Comparison of ENCODE assay signal across 8 mouse cellular contexts in genomic region chr4:8432393-8432792, GRCm38 (mm10).
DNase-seq lines count a peak whose midpoint lies in the region; ATAC-seq and TF ChIP-seq lines count a peak whose summit lies in the region.

No protein-coding gene starts in this region.

- no peak overlapping the region for H3K4me3 ChIP-seq in heart, postnatal 0 days (ENCODE audit: low read depth, low read length)
- no peak overlapping the region for H3K4me3 ChIP-seq in heart, embryonic 11.5 days (ENCODE audit: low read depth, low read length)
- H3K4me3 ChIP-seq in thymus, adult 2 months (ENCODE audit: control insufficient read depth, insufficient read depth, low read length) = no peak overlapping the region
- no peak overlapping the region for H3K4me3 ChIP-seq in hindbrain, postnatal 0 days (ENCODE audit: low read length)

- no peak for TF ChIP-seq EP300 in heart, postnatal 0 days (IDR thresholded peaks at IDR 0.05; ENCODE audit: low read depth)

- H3K27ac ChIP-seq in heart, postnatal 0 days (ENCODE audit: low read depth) = no peak overlapping the region
- H3K27ac ChIP-seq in heart, embryonic 11.5 days (ENCODE audit: low read depth, low read length) = no peak overlapping the region
- H3K27ac ChIP-seq in thymus, adult 2 months (ENCODE audit: control insufficient read depth, insufficient read depth, low read length) = no peak overlapping the region
- H3K27ac ChIP-seq in hindbrain, postnatal 0 days = no peak overlapping the region

- 0 out of 2 replicates have a peak, but pooled peaks cover 3% of the 10 kb centered on the region for H3K4me1 ChIP-seq in heart, postnatal 0 days (ENCODE audit: control insufficient read depth, insufficient read depth)
- no peaks in the 10 kb centered on the region for H3K4me1 ChIP-seq in heart, embryonic 11.5 days (ENCODE audit: control insufficient read depth, insufficient read depth, low read length)
- no peaks in the 10 kb centered on the region for H3K4me1 ChIP-seq in thymus, adult 2 months (replicated peaks; ENCODE audit: control insufficient read depth, insufficient read depth, low read length)
- no peaks in the 10 kb centered on the region for H3K4me1 ChIP-seq in hindbrain, postnatal 0 days (ENCODE audit: insufficient read depth, low read length)

- no peak for TF ChIP-seq POLR2A in thymus, adult 2 months (IDR thresholded peaks at IDR 0.05; ENCODE audit: control insufficient read depth, extremely low read depth, insufficient read depth, low read length, poor library complexity)

- no peak overlapping the region for H3K9ac ChIP-seq in heart, postnatal 0 days (replicated peaks; ENCODE audit: low read depth, low read length)
- no peak overlapping the region for H3K9ac ChIP-seq in heart, embryonic 11.5 days (ENCODE audit: low read depth, low read length)
- H3K9ac ChIP-seq in hindbrain, postnatal 0 days (replicated peaks; ENCODE audit: low read length) = no peak overlapping the region

- no peaks in the 10 kb centered on the region for H3K27me3 ChIP-seq in heart, postnatal 0 days (ENCODE audit: control insufficient read depth, insufficient read depth, low read length)
- no peaks in the 10 kb centered on the region for H3K27me3 ChIP-seq in heart, embryonic 11.5 days (ENCODE audit: control insufficient read depth, insufficient read depth, low read length)
- no peaks in the 10 kb centered on the region for H3K27me3 ChIP-seq in thymus, adult 2 months (ENCODE audit: control insufficient read depth, insufficient read depth, low read length)
- H3K27me3 ChIP-seq in hindbrain, postnatal 0 days (ENCODE audit: insufficient read depth, low read length) = no peaks in the 10 kb centered on the region

- no peak for ATAC-seq in heart, postnatal 0 days (ENCODE audit: insufficient read depth, low read depth)
- ATAC-seq in heart, embryonic 11.5 days (replicated peaks; ENCODE audit: insufficient number of reproducible peaks, low FRiP score, low TSS enrichment) = no peak
- ATAC-seq in hindbrain, postnatal 0 days = no peak

- peak; percentile 61 for TF ChIP-seq CTCF in heart, postnatal 0 days (IDR thresholded peaks at IDR 0.05; ENCODE audit: low read depth)
- no peak for TF ChIP-seq CTCF in thymus, adult 2 months (IDR thresholded peaks at IDR 0.05; ENCODE audit: borderline replicate concordance, control insufficient read depth, extremely low read depth, insufficient read depth, low read length, poor library complexity)
- peak; percentile 71 for TF ChIP-seq CTCF in hindbrain, postnatal 0 days (IDR thresholded peaks at IDR 0.05; ENCODE audit: low read depth)

- no peaks in the 10 kb centered on the region for H3K36me3 ChIP-seq in heart, postnatal 0 days (replicated peaks; ENCODE audit: control insufficient read depth, insufficient read depth, low read length)
- no peaks in the 10 kb centered on the region for H3K36me3 ChIP-seq in heart, embryonic 11.5 days (ENCODE audit: control insufficient read depth, insufficient read depth, low read length)
- H3K36me3 ChIP-seq in thymus, adult 2 months (ENCODE audit: control insufficient read depth, insufficient read depth, low read length) = no peaks in the 10 kb centered on the region
- no peaks in the 10 kb centered on the region for H3K36me3 ChIP-seq in hindbrain, postnatal 0 days (ENCODE audit: insufficient read depth, low read length)

- WGBS in heart, postnatal 0 days = 37% methylated on average over 2 of the region's 2 CpGs
- 55% methylated on average over 2 of the region's 2 CpGs for WGBS in heart, embryonic 11.5 days (ENCODE audit: insufficient replicate concordance)
- 76% methylated on average over 2 of the region's 2 CpGs for WGBS in thymus, adult 2 months
- 54% methylated on average over 2 of the region's 2 CpGs for WGBS in hindbrain, postnatal 0 days

- no peak overlapping the region for H3K4me2 ChIP-seq in heart, postnatal 0 days (ENCODE audit: low read depth, low read length)
- H3K4me2 ChIP-seq in heart, embryonic 11.5 days = no peak overlapping the region
- H3K4me2 ChIP-seq in hindbrain, postnatal 0 days (ENCODE audit: low read depth, low read length) = no peak overlapping the region

- DNase-seq in heart, postnatal 0 days (ENCODE audit: low spot score) = no peak
- peak; percentile 33 for DNase-seq in thymus, adult 2 months
- DNase-seq in thymus, adult 18-20 months = no peak
- DNase-seq in c-Kit-positive CD71-positive TER-119-positive erythroid progenitor cells, embryonic 14.5 days (ENCODE audit: low spot score) = peak; percentile 6
- DNase-seq in hindbrain, postnatal 0 days (ENCODE audit: low spot score) = peak; percentile 63
- DNase-seq in mesoderm, embryonic 11.5 days (ENCODE audit: low read depth, low spot score) = peak; percentile 56
- no peak for DNase-seq in spleen, postnatal 4 days (ENCODE audit: low spot score in 2 of 2)

- H3K9me3 ChIP-seq in heart, postnatal 0 days (replicated peaks; ENCODE audit: control insufficient read depth, low read length) = no peaks in the 10 kb centered on the region
- no peaks in the 10 kb centered on the region for H3K9me3 ChIP-seq in heart, embryonic 11.5 days (replicated peaks; ENCODE audit: control insufficient read depth, low read length)
- H3K9me3 ChIP-seq in hindbrain, postnatal 0 days (ENCODE audit: low read length) = no peaks in the 10 kb centered on the region

Comparison
In these comparisons a context has a peak if more than half of its experiments do, and no peak if none do; other contexts are left out.
1. DNase-seq: peak in thymus, adult 2 months (single experiment), c-Kit-positive CD71-positive TER-119-positive erythroid progenitor cells, embryonic 14.5 days (single experiment), hindbrain, postnatal 0 days (single experiment) and mesoderm, embryonic 11.5 days (single experiment); none in heart, postnatal 0 days (single experiment), thymus, adult 18-20 months (0 of 2) and spleen, postnatal 4 days (0 of 2).